Mouse (Mus musculus): ENCODE measurements around the gene Clcnka. TPM values are rescaled to one million over a fixed set of nuclear protein-coding genes. Genes with fewer than 3 reads are reported as not detected.

Gene Clcnka
- polyA plus RNA-seq, 1 experiment, result 99.3 TPM

DNA sequence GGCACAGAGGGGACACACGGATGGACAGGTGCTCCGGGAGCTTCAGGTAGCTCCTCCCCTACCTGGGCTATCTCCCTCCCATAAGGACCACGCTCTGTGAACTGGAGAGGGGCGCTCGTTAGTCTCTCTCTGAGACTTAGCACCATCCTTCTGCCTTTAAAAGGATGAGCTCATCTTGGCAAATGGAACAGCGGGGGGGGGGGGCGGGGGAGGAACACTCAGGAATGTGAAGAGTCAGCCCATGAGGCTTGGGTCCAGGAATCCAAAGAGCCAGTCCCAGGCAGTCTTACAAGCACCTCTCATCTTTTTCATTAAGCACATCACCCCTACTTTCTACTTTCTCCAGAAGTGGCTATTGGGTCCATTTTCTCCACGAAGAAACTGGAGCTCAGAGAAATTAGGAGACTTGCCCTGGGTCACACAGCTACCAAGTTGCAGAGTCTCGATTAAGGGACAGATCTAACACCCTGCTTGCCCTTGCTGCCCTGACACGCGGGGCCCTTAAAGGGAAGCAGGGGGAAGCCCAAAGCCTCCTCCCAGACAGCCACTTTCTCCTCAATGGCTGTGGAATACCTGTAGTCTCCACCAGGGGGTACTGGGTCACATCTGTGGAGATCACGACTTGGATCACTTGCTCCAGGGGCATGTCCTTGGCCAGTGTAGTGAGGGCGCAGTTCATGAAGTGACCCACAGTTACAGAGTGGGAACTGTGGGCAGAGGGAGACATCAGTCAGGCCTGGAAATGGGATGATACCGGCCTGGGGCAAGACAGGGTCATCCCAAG lies 8.2 kb upstream of the Clcnka start:
- H3K27me3 ChIP-seq (replicated peaks; ENCODE audit: control insufficient read depth, insufficient read depth, low read length), result no peaks in the 10 kb centered on the region
- TF ChIP-seq CTCF (conservative IDR thresholded peaks at IDR 0.05; ENCODE audit: insufficient read depth, insufficient read length, low read depth, low read length), result peak; percentile 61
- TF ChIP-seq POLR2A (IDR thresholded peaks at IDR 0.05; ENCODE audit: low read depth, low read length), result no peak
- 29% methylated on average over 14 of the region's 14 CpGs for WGBS
- H3K36me3 ChIP-seq (ENCODE audit: control insufficient read depth, insufficient read depth, low read length), result no peaks in the 10 kb centered on the region
- H3K4me3 ChIP-seq (ENCODE audit: insufficient read depth, low read depth, low read length), result no peak overlapping the region
- H3K27ac ChIP-seq (ENCODE audit: insufficient read depth, low read depth, low read length), result peak overlapping the region; percentile 45
- peak; percentile 66 for DNase-seq
- H3K4me1 ChIP-seq (ENCODE audit: control insufficient read depth, insufficient read depth, low read length), result peaks cover 10% of the 10 kb centered on the region; the same call in 1 of the 2 replicates

DNA sequence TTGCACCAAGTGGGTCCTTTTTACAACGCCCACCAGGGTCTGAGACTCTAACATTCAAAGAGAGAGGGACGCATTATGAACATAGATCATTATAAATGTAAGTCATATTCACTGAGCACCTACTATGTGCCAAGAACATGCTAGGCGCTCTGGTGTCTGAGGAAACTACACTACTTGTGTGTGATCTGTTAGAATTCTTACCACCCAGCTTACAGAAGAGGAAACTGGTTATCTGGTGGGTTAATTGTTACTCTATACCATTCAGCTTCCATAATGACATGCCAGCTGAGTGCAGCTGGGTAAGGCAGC lies 6.7 kb upstream of the Clcnka start:
- H3K27ac ChIP-seq (ENCODE audit: insufficient read depth, low read depth, low read length), result no peak overlapping the region
- TF ChIP-seq POLR2A (IDR thresholded peaks at IDR 0.05; ENCODE audit: low read depth, low read length) (no peak), CTCF (conservative IDR thresholded peaks at IDR 0.05; ENCODE audit: insufficient read depth, insufficient read length, low read depth, low read length) (no peak)
- H3K27me3 ChIP-seq (replicated peaks; ENCODE audit: control insufficient read depth, insufficient read depth, low read length), result no peaks in the 10 kb centered on the region
- no peaks in the 10 kb centered on the region for H3K36me3 ChIP-seq (ENCODE audit: control insufficient read depth, insufficient read depth, low read length)
- no peak for DNase-seq
- WGBS, result 79% methylated on average over 3 of the region's 3 CpGs
- H3K4me1 ChIP-seq (ENCODE audit: control insufficient read depth, insufficient read depth, low read length), result peaks cover 10% of the 10 kb centered on the region; the same call in 1 of the 2 replicates
- H3K4me3 ChIP-seq (ENCODE audit: insufficient read depth, low read depth, low read length), result no peak overlapping the region

DNA sequence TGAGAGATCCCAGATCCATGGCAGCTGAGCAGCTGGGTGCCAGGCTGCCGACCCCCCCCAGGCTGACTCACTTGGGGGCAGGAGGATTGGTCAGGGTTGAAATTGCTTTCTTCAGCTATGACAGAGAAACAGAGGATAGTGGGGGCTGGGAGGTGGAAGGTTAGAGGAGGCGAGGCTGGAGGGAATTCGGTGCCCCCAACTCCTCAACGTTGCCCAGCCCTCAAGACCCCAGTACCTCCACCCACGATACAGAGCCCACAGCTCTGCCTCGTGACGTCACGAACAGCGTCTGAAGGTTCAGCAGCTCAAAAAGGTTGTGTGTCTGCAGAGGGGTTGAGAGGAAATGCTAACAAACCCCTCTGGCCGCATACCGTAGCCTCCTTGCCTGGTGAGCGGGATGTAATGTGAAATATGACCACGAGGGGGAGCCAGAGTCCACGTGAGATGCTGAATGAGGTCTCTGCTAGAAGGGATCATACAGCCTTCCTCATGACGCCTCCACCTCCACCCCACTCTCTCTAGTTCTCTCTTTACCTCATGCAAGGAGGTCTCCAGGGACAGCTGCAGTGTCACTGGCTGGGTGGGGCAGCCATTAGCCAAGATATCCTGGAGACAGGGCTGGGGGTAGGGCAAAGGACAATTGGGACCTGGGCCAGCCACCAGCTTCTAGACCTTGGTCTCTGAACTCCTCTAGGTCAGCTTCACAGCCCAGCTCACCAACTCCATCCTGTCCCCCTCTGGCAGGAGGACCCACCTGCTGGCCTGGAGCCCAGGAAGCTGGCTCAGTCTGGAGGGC lies 6.2 kb upstream of the Clcnka start:
- peak; percentile 87 for DNase-seq
- Histone ChIP-seq H3K27ac (ENCODE audit: insufficient read depth, low read depth, low read length) (no peak overlapping the region), H3K4me1 (ENCODE audit: control insufficient read depth, insufficient read depth, low read length) (peaks cover 10% of the 10 kb centered on the region; the same call in 1 of the 2 replicates), H3K4me3 (ENCODE audit: insufficient read depth, low read depth, low read length) (no peak overlapping the region), H3K27me3 (replicated peaks; ENCODE audit: control insufficient read depth, insufficient read depth, low read length) (no peaks in the 10 kb centered on the region), H3K36me3 (ENCODE audit: control insufficient read depth, insufficient read depth, low read length) (no peaks in the 10 kb centered on the region)
- TF ChIP-seq CTCF (conservative IDR thresholded peaks at IDR 0.05; ENCODE audit: insufficient read depth, insufficient read length, low read depth, low read length), result peak; percentile 98
- no peak for TF ChIP-seq POLR2A (IDR thresholded peaks at IDR 0.05; ENCODE audit: low read depth, low read length)
- 16% methylated on average over 15 of the region's 15 CpGs for WGBS

DNA sequence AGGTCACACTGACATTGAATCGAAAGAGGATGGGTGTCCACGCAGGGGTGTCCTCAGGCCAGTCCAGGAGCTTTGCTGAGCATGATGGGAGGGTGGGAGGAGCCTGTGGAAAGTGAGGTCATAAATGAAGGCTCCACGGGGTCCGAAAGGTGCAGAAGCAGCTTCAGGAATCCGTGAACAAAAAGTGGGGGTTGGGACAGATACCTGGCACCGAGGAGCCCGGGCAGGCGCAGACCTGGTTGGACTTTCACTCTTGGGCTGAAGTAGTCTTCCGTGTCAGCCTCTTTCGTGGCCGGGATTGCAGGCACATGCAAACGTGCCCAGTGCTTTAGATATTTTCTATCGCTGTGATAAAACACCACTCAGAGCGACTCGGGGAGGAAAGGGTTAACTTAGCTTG lies 1.6 kb upstream of the Clcnka start:
- peak overlapping the region; percentile 7; the same call in 1 of the 2 replicates for H3K4me3 ChIP-seq (ENCODE audit: insufficient read depth, low read depth, low read length)
- no peaks in the 10 kb centered on the region for H3K36me3 ChIP-seq (ENCODE audit: control insufficient read depth, insufficient read depth, low read length)
- no peaks in the 10 kb centered on the region for H3K4me1 ChIP-seq (ENCODE audit: control insufficient read depth, insufficient read depth, low read length)
- WGBS, result 42% methylated on average over 15 of the region's 15 CpGs
- peak overlapping the region; percentile 42; the same call in 1 of the 2 replicates for H3K27ac ChIP-seq (ENCODE audit: insufficient read depth, low read depth, low read length)
- peak; percentile 85 for DNase-seq
- H3K27me3 ChIP-seq (replicated peaks; ENCODE audit: control insufficient read depth, insufficient read depth, low read length), result no peaks in the 10 kb centered on the region
- no peak for TF ChIP-seq POLR2A (IDR thresholded peaks at IDR 0.05; ENCODE audit: low read depth, low read length)
- TF ChIP-seq CTCF (conservative IDR thresholded peaks at IDR 0.05; ENCODE audit: insufficient read depth, insufficient read length, low read depth, low read length), result no peak

DNA sequence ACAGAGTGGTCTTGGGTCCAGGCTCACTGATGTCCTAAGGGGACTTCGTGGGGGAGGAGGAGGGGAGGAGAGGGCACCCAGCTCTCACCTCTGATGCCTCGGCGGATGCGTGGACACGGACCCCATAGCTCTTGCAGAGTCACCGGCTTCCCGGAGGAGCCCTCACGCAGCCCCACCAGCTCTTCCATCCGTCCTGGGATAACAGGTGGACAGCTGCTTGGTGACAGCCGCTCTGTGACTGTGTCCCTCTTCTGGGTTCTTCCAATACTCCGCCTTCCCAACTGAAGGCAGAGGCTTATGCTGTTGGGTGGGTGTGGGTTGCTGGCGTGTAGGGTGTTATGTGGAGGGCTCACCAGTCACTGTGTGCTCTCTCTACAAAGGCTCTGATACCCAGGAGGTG lies 663 bp downstream of the Clcnka start:
- Histone ChIP-seq H3K4me1 (ENCODE audit: control insufficient read depth, insufficient read depth, low read length) (no peaks in the 10 kb centered on the region; the same call in 1 of the 2 replicates), H3K4me3 (ENCODE audit: insufficient read depth, low read depth, low read length) (peak overlapping the region; percentile 39), H3K27me3 (replicated peaks; ENCODE audit: control insufficient read depth, insufficient read depth, low read length) (no peaks in the 10 kb centered on the region), H3K27ac (ENCODE audit: insufficient read depth, low read depth, low read length) (peak overlapping the region; percentile 24; the same call in 1 of the 2 replicates), H3K36me3 (ENCODE audit: control insufficient read depth, insufficient read depth, low read length) (no peaks in the 10 kb centered on the region)
- TF ChIP-seq POLR2A (IDR thresholded peaks at IDR 0.05; ENCODE audit: low read depth, low read length), result no peak
- no peak for TF ChIP-seq CTCF (conservative IDR thresholded peaks at IDR 0.05; ENCODE audit: insufficient read depth, insufficient read length, low read depth, low read length)
- WGBS, result 68% methylated on average over 12 of the region's 12 CpGs
- DNase-seq, result no peak

DNA sequence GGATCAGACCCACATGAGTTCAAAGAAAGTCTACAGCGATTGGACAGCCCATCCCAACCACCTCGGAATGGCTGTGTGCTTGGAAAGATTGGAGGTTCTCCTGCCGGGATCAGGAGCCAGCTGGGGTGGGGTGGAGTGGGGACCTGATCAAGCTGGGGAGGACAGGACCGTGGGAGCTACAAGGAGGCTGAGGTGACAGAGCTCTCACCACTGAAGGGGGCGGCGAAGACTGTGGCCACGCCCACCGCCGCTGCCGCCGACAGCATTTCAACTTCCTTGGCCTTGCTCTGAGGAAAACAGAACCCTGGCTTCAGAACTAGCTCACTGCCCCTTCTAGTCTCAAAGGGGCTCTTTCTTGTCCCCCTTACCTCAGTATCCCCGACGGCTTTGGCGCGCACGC lies 3.8 kb downstream of the Clcnka start:
- Histone ChIP-seq H3K36me3 (ENCODE audit: control insufficient read depth, insufficient read depth, low read length) (no peaks in the 10 kb centered on the region), H3K27me3 (replicated peaks; ENCODE audit: control insufficient read depth, insufficient read depth, low read length) (no peaks in the 10 kb centered on the region), H3K4me1 (ENCODE audit: control insufficient read depth, insufficient read depth, low read length) (no peaks in the 10 kb centered on the region; the same call in 1 of the 2 replicates), H3K4me3 (ENCODE audit: insufficient read depth, low read depth, low read length) (peak overlapping the region; percentile 14; the same call in 1 of the 2 replicates), H3K27ac (ENCODE audit: insufficient read depth, low read depth, low read length) (peak overlapping the region; percentile 53; the same call in 1 of the 2 replicates)
- DNase-seq, result no peak
- 24% methylated on average over 16 of the region's 16 CpGs for WGBS
- TF ChIP-seq POLR2A (IDR thresholded peaks at IDR 0.05; ENCODE audit: low read depth, low read length) (no peak), CTCF (conservative IDR thresholded peaks at IDR 0.05; ENCODE audit: insufficient read depth, insufficient read length, low read depth, low read length) (no peak)

DNA sequence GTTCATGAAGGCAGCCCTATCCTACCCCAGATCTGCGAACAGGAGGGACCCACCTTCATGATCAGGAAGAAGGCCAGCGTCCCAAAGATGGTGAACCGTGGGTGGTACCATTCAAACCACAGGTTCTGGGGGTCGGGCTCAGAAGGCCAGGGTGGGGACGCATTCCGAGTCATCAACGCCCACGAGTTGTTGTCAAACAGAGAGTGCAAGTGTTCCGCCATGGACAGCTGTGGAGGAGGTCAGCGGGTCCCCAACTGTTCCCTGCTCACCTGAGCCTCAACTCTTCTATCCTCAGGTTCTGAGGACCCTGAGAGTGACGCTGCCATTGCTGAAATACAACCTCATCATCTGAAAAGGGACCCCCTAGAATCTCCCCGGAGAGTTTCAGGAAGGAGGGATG lies 7.2 kb downstream of the Clcnka start:
- 82% methylated on average over 12 of the region's 12 CpGs for WGBS
- TF ChIP-seq POLR2A (IDR thresholded peaks at IDR 0.05; ENCODE audit: low read depth, low read length) (no peak), CTCF (conservative IDR thresholded peaks at IDR 0.05; ENCODE audit: insufficient read depth, insufficient read length, low read depth, low read length) (no peak)
- Histone ChIP-seq H3K27me3 (replicated peaks; ENCODE audit: control insufficient read depth, insufficient read depth, low read length) (no peaks in the 10 kb centered on the region), H3K4me1 (ENCODE audit: control insufficient read depth, insufficient read depth, low read length) (no peaks in the 10 kb centered on the region; the same call in 1 of the 2 replicates), H3K36me3 (ENCODE audit: control insufficient read depth, insufficient read depth, low read length) (no peaks in the 10 kb centered on the region), H3K27ac (ENCODE audit: insufficient read depth, low read depth, low read length) (no peak overlapping the region), H3K4me3 (ENCODE audit: insufficient read depth, low read depth, low read length) (no peak overlapping the region)
- DNase-seq, result no peak
